Mouse (Mus musculus) brown adipose tissue, adult 24 weeks (tissue): ENCODE data around the gene Cactin. TPM values are rescaled to one million over a fixed set of nuclear protein-coding genes. Genes with fewer than 3 reads are reported as not detected.

Experiments used
- H3K27ac ChIP-seq: fragments of 200-500 bp; replicated peaks from 2 replicates; pipeline ENCODE4 v1.5.1; 2012; ENCODE audit warnings: low read depth, mild to moderate bottlenecking, low read length
- H3K4me1 ChIP-seq: fragments of 200-500 bp; 2 replicates; pipeline ENCODE4 v1.6.1; 2012; ENCODE audit warnings: low read length, mixed read lengths; ENCODE audit not compliant: control insufficient read depth, insufficient read depth, insufficient read length
- H3K4me3 ChIP-seq: fragments of 200-500 bp; 2 replicates; pipeline ENCODE4 v1.5.1; 2012; ENCODE audit warnings: low read depth, mild to moderate bottlenecking, low read length, moderate library complexity; ENCODE audit not compliant: insufficient read depth
- polyA plus RNA-seq: library from polyadenylated mRNA; stranded (reverse); fragments of >200 nt; gene quantifications from 2 replicates; pipeline ENCODE4 v1.2.4, GENCODE M21; 2012; ENCODE audit not compliant: missing spikeins, insufficient read depth, insufficient read length

The Cactin gene
- polyA plus RNA-seq, 1 experiment: 8.4 TPM

DNA sequence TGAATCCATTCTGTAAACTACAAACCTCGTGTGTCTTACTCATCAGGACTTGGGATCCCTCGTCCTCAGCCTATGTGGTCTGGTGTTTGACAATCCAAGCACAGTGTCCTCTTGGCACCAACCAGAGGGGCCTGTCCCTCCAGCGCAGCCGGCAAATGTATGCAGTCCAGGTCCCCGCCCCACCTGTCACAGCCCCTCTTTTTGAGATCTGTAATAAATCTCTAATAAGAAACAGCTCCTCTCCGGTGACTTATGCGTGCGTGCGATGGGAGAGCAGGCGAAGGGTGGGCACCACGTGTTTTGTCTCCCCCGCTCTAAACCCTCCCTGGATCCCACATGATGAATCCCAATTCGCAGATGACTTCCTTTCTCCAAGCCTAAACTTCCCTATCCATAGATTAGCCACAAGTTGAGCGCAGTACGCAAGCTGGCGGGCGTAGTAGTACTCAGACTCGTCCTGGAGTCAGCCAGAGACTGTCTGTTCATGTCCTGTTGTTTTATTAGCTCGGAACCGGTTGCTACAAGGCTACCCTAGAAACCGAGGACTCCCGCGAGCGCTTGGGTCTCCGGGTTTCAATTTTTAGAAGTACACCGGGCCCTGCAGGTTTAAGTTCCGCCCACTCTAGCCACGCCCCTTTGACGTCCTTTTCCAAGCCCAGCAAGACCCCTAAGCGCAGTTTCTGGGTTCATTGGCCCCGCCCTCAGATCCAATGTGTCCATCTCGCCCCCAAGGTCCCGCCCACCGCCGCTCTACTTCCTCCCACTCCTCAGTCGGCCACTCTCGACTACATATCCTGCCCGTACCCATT lies 958 bp upstream of the Cactin start:
- H3K4me3 ChIP-seq: peak overlapping the region; percentile 60
- H3K27ac ChIP-seq: peak overlapping the region; percentile 78
- H3K4me1 ChIP-seq: peaks cover 13% of the 10 kb centered on the region; the same call in 1 of the 2 replicates

DNA sequence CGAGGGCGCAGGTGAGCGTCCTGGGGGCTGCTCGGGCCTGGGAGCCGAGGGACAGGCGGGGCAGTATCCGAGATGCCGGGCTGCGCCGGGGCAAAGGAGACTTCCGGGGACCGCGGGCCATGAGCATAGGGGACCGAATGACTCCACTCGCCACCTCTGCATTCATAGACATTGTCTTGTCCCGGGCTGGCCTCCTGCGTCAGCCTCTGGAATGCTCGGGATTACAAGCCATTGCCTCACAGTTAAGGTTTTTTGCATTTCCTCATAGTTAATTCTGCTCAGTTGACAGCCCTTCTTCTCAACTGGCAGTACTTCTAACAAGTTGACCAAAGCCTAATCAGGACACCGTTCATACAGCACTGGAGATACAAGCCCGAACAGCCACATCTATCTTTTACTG lies 533 bp downstream of the Cactin start:
- Histone ChIP-seq H3K4me1 (peaks cover 13% of the 10 kb centered on the region; the same call in 1 of the 2 replicates), H3K4me3 (peak overlapping the region; percentile 84), H3K27ac (peak overlapping the region; percentile 50)

DNA sequence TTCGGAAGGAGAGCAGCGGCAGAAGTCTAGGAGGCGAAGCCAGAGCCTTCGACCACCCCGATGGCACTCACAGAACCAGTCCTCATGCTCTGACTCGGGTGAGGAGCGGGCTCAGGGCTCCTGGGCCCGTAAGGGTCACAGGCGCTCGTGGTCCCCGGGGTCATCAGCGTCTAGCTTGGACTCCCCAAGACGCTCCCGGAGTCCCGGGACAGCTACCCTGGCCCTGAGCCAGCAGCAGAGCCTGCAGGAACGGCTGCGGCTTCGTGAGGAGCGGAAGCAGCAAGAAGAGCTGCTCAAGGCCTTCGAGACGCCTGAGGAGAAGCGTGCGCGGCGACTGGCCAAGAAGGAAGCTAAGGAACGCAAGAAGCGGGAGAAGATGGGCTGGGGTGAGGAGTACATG lies 1.5 kb downstream of the Cactin start:
- Histone ChIP-seq H3K4me1 (peaks cover 18% of the 10 kb centered on the region), H3K4me3 (no peak overlapping the region; the same call in 1 of the 2 replicates), H3K27ac (no peak overlapping the region)

DNA sequence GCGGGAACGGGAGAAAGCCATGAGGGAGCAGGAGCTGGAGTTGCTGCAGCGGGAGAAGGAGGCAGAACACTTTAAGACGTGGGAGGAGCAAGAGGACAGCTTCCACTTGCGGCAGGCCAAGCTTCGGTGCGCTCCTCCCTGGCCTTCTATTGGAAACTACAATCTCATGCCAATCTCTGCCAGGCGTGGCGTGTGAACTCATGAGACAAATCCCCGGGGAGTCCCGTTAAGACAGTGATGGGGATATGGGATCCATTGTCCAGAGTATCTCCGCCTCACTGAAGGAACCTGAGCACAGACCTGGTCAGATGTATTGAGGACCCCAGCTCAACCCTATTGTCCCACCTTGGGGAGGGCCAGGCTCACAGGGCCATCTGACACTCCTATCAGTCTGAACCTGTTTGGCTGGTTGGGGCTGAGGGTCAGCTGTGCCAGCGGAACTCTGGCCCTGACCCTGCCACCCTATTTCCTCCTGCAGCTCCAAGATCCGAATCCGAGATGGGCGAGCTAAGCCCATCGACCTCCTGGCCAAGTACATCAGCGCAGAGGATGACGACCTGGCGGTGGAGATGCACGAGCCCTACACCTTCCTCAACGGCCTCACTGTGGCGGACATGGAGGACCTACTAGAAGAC lies 2.4 kb downstream of the Cactin start:
- Histone ChIP-seq H3K4me1 (peaks cover 19% of the 10 kb centered on the region), H3K27ac (no peak overlapping the region), H3K4me3 (no peak overlapping the region)

DNA sequence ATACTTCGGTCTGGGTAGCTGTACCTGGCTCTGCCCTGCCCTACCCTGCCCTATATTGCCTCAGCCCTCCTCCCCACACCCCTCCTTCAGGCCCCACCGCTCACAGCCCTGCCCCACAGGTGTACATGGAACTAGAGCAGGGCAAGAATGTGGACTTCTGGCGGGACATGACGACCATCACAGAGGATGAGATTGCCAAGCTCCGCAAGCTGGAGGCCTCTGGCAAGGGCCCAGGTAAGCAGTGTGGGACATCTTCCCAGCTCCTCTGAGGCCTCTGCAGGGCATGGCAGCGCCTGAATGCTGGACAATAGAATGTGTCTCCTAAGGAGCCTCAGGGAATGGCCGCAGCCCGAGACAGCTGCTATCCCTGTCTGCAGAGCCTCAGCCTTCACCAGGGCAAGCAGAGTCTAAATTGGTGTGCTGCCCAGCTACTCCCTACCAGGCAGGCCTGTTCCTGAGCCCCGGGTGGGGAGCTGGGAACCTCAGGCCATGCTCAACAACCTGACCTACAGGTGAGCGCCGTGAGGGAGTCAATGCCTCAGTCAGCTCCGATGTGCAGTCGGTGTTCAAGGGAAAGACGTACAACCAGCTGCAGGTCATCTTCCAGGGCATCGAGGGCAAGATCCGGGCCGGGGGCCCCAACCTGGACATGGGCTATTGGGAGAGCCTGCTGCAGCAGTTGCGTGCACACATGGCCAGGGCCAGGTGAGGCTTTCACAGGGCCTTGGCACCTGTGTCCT lies 3.1 kb downstream of the Cactin start:
- Histone ChIP-seq H3K27ac (no peak overlapping the region), H3K4me3 (no peak overlapping the region), H3K4me1 (peaks cover 25% of the 10 kb centered on the region)

DNA sequence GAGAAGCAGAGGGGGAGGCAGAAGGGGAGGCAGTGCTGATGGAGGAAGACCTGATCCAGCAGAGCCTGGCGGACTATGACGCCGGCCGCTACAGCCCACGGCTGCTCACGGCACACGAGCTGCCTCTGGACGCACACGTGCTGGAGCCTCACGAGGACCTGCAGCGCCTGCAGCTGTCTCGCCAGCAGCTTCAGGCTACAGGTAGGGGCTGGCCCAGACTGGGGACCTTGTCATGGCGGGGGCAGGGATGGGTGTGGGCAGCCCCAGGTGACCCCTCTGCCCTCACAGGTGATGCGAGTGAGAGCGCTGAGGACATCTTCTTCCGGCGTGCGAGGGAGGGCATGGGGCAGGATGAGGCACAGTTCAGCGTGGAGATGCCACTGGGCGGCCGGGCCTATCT lies 4.3 kb downstream of the Cactin start:
- Histone ChIP-seq H3K4me1 (peaks cover 29% of the 10 kb centered on the region), H3K27ac (no peak overlapping the region), H3K4me3 (no peak overlapping the region)

DNA sequence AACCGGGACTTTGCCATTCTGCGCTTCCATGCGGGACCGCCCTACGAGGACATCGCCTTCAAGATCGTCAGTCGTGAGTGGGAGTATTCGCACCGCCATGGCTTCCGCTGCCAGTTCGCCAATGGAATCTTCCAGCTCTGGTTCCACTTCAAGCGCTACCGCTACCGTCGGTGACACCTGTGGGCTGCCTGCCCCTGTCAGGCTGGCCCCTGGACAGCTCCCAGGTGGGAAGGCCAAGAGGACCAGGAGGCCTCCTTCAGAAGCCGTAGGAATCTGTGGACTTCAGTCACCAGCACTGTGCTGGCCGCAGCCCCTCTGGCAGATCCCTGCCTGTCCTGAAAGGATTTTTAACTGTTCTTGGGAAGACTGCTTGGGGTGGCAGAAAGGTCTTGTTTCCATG lies 4.9 kb downstream of the Cactin start:
- peaks cover 32% of the 10 kb centered on the region for H3K4me1 ChIP-seq
- H3K4me3 ChIP-seq: no peak overlapping the region
- peak overlapping the region; percentile 96 for H3K27ac ChIP-seq

DNA sequence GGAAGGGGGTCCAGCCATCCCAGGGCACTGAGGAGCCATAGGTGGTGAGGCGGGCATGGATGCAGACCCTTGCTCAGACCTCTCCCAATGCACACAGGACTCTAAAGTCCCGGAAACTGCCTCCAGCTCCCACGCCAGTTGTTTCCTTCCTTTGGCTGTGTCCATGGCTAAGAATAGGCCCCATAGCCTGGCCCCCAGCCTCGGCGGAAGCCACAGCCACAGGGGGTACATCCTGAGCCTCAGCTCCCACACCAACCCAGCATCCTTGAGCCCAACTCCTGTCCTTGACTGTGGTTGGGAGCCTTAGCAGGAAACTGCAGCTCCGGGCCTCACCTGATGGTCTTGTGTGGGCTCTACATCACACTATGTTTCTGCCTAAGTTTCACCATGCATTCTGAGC lies 6.0 kb downstream of the Cactin start:
- Histone ChIP-seq H3K4me3 (peak overlapping the region; percentile 20; the same call in 1 of the 2 replicates), H3K4me1 (peaks cover 32% of the 10 kb centered on the region), H3K27ac (peak overlapping the region; percentile 96)

DNA sequence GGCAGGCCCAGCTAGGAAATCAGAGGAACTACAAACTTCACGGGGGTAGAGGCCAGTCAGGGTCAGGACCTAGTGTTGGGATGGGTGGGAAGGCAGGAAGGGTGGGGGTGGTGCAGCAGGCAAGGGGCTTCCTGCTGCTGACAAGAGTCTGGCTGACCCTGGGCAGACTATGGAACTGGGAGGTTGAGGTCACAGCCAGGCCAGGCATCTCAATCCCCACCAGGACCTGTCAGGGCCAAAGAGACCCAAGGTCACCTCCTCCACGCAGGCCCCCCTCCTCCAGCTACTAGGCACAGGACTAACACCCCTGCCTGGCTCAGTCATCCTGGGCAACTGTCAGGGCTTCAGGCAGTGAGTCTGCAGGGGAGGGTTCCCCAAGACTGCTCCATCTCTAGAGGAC lies 7.1 kb downstream of the Cactin start:
- no peak overlapping the region for H3K4me3 ChIP-seq
- peaks cover 30% of the 10 kb centered on the region for H3K4me1 ChIP-seq
- H3K27ac ChIP-seq: peak overlapping the region; percentile 64

DNA sequence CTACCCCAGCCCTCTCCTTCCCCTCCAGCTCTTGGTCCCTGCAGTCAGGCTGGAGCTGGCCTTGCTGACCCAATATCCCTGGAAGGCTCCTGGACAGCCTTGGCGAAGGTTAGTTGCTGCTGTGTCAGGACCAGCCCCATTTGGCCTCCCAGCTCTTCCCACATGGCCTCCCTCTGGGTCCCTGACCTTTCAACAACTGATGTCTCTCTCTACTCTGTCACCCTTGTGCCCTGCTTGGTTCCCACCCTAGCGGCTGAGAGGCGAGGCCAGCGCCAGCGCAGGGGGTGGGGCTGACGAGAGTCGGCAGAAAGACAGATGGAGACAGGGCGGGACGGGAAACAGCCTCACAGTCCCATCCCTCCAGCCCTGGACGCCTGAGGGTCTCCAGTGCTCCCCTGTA lies 7.5 kb downstream of the Cactin start, which contains the start of gene Tbxa2r:
TSS of gene Tbxa2r (plus strand) at position 346 of the 400 bp plus-strand sequence.
- Histone ChIP-seq H3K4me3 (no peak within 1 kb of the TSS), H3K4me1 (peaks cover 30% of the 10 kb centered on the region), H3K27ac (peak within 1 kb of the TSS; percentile 64)

DNA sequence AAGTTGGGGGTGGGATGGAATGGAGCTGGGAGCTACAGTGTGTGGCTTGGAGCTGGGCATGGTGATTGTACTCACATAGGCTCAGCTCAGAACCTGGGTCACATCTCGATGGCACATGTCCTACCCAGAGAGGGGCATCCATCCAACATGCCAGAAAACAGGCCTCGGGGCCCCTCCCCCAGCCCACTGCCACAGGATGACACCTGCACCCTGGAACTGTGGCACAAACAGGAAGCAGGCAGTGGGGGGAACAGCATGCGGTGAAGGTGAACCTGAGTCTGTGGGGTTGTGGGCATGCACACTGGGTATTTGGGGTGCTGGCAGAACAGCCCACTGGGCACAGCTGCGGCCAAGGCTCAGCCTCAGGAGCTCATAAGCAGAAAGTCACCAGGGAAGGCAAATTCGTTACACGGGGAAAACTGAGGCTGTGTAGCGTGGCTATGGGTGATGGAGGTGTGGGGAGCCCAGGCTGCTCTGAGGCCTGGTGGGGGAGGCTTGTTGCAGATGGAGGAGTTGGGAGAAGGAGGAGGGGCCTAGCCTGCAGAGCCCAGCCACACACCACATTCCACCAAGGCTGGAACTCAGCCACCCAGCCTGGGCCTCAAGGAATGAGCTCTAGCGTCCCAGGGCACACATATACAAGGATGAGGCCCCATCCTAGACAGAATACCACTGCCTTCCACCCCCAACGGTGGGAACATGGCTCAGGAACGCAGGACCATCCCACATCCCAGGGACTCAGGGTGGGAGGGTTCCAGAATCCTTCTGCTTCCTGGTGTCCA lies 8.5 kb downstream of the Cactin start:
- peak overlapping the region; percentile 64 for H3K27ac ChIP-seq
- no peak overlapping the region for H3K4me3 ChIP-seq
- H3K4me1 ChIP-seq: peaks cover 30% of the 10 kb centered on the region

DNA sequence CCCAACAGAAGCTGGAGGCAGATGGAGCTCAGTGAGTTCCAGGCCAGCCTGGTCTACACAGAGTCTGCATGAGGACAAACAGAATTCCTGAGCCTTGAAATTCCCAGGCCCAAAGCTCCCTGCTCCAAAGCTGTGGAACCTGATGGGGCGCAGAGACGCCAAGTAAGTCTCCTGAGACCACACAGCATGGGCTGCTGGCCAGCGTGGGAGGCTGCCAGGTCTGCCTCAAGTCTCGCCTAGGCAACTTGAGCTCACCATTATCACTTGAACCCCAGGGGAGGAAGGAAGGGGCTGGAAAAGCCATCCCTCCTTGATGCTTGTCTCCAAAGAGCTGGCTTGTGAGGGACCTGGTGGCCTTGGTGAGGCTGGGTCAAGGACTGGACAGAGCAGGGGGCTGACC lies 9.1 kb downstream of the Cactin start:
- peaks cover 30% of the 10 kb centered on the region for H3K4me1 ChIP-seq
- peak overlapping the region; percentile 29; the same call in 1 of the 2 replicates for H3K27ac ChIP-seq
- no peak overlapping the region for H3K4me3 ChIP-seq

DNA sequence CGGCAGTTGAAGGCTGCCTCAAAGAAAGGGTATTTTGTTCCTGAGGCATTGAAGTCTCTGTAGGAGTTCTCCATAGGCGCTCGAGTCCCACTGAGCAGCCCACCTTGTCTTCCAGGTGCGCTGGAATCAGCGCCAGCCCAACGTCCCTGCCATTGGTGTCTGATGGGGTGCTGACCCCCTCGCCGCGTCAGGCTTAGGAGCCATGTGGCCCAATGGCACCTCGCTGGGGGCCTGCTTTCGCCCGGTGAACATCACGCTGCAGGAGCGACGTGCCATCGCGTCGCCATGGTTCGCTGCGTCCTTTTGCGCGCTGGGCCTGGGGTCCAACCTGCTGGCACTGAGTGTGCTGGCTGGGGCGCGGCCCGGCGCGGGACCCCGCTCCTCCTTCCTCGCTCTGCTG lies 11.4 kb downstream of the Cactin start:
- Histone ChIP-seq H3K4me3 (no peak overlapping the region), H3K27ac (no peak overlapping the region), H3K4me1 (peaks cover 26% of the 10 kb centered on the region)

DNA sequence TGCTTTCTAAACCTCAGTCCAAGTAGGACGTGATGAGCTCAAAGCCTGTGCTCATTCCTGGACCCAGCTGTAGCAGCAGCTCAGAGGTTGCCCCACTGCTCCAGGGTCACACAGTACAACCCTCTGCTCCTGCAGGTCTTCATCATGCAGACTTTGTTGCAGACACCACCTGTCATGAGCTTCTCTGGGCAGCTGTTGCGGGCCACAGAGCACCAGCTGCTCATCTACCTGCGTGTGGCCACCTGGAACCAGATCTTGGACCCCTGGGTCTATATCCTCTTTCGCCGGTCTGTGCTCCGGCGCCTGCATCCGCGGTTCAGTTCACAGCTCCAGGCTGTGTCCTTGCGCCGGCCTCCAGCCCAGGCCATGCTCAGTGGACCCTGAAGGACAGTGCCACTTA lies 13.4 kb downstream of the Cactin start:
- peaks cover 11% of the 10 kb centered on the region for H3K4me1 ChIP-seq
- H3K27ac ChIP-seq: no peak overlapping the region
- H3K4me3 ChIP-seq: no peak overlapping the region
